Mouse (Mus musculus) MEL (cell line): ENCODE data around the gene Ldlrap1.

Experiments used
- ELF1 ChIP-seq: IDR thresholded peaks from 2 replicates; pipeline ENCODE4 v1.6.1; 2014; ENCODE audit warnings: low read depth, mild to moderate bottlenecking, inconsistent platforms, low read length, improper control_type of control experiment, moderate library complexity
- ETS1 ChIP-seq: IDR thresholded peaks from 2 replicates; pipeline ENCODE4 v1.6.1; 2012; ENCODE audit warnings: low read depth, mild to moderate bottlenecking, inconsistent platforms, low read length, improper control_type of control experiment, moderate library complexity
- MEF2A ChIP-seq: IDR thresholded peaks from 2 replicates; pipeline ENCODE4 v1.6.1; 2014; ENCODE audit warnings: low read depth, mild to moderate bottlenecking, inconsistent platforms, low read length, improper control_type of control experiment; ENCODE audit not compliant: poor library complexity, insufficient replicate concordance, severe bottlenecking; ENCODE audit errors: extremely low read depth
- RAD21 ChIP-seq: IDR thresholded peaks from 2 replicates; pipeline ENCODE4 v1.6.1; 2011; ENCODE audit warnings: mild to moderate bottlenecking, low read depth, low read length, improper control_type of control experiment
- TCF12 ChIP-seq: IDR thresholded peaks from 2 replicates; pipeline ENCODE4 v1.6.1; 2014; ENCODE audit warnings: low read depth, mild to moderate bottlenecking, inconsistent platforms, low read length, improper control_type of control experiment, moderate library complexity

GRCm38 (mm10) chr4:134713937-134714336 lies 53.9 kb downstream of the Ldlrap1 start:
- no peak; the same call in 1 of the 2 replicates for TF ChIP-seq ELF1
- no peak for TF ChIP-seq ETS1
- TF ChIP-seq MEF2A = no peak
- TF ChIP-seq RAD21 = peak; percentile 88
- TF ChIP-seq TCF12 = no peak
